Mouse (Mus musculus): ENCODE results near the gene Snx14. TPM values are rescaled to one million over a fixed set of nuclear protein-coding genes. Genes with fewer than 3 reads are reported as not detected.

Snx14 gene
- polyA plus RNA-seq, 1 experiment from 2014 or later = 35.2 TPM

DNA sequence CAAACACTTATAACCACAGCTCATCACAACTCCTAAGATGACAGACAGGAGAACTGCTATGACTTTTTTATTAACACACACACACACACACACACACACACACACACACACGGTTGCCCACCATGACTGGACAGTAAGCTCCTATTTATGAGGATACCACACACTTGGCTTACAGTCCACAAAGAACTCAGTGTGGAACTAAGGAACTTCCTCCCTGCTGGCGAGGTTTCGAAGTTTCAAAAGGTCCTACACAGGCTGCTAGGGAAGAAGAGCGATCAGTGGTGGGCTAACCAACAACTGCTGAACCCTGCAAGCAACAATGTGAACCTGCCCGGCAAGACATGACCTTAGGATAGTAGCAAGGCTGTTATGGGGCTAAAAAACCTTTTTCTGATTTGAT is 61.3 kb downstream of the Snx14 start:
- no peak overlapping the region for H3K27ac ChIP-seq
- no peaks in the 10 kb centered on the region for H3K27me3 ChIP-seq (replicated peaks)
- H3K9me3 ChIP-seq = no peaks in the 10 kb centered on the region
- no peaks in the 10 kb centered on the region for H3K36me3 ChIP-seq
- 88% methylated on average over 5 of the region's 5 CpGs for WGBS
- no peak for ATAC-seq
- H3K4me1 ChIP-seq (replicated peaks) = no peaks in the 10 kb centered on the region
- no peak overlapping the region for H3K4me3 ChIP-seq (replicated peaks)
- H3K9ac ChIP-seq = no peak overlapping the region
- H3K4me2 ChIP-seq (replicated peaks) = no peak overlapping the region

DNA sequence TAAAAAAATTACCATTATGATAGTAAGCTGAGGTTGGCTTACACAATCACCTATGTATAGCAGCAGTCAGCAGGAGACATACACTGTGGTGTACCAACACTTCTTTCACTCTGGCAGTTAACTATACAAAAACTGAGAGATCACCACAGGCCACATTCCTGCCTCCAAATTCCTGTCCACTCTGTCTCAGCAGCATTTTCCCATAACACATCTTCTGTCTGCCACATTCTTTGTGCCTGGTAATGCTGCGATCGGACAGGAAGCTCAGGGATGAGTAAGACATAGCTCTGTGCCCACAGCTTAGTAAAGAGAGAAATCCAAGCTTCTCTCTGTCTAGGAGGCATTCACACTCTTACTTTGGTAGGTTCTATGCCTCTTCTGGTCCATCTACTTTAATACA is 65.8 kb downstream of the Snx14 start:
- Histone ChIP-seq H3K4me2 (replicated peaks) (no peak overlapping the region), H3K27ac (no peak overlapping the region), H3K9ac (no peak overlapping the region), H3K4me1 (replicated peaks) (no peaks in the 10 kb centered on the region), H3K4me3 (replicated peaks) (no peak overlapping the region), H3K27me3 (replicated peaks) (no peaks in the 10 kb centered on the region), H3K9me3 (no peaks in the 10 kb centered on the region), H3K36me3 (no peaks in the 10 kb centered on the region)
- WGBS = 83% methylated on average over 2 of the region's 2 CpGs
- ATAC-seq = no peak

DNA sequence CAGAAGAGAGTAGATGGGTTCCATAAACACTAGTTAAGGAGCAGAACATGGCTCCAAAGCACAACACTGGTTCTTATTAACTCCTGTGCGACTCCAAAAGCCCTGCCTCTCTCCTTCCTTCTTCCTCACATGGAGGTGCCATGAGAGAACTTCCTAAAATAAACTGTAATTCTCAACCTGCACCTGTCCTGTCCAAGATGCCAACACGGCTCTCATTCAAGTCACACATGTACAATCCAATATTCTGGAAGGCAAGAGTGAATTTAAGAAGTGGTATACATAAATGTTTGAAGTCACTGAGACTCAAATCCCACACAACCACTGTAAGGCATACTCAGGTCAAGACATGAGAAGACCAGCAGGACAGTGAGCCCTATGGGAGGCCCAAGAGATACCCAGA is 67.6 kb downstream of the Snx14 start:
- H3K9me3 ChIP-seq = no peaks in the 10 kb centered on the region
- WGBS = 86% methylated on average over 2 of the region's 2 CpGs
- ATAC-seq = no peak

DNA sequence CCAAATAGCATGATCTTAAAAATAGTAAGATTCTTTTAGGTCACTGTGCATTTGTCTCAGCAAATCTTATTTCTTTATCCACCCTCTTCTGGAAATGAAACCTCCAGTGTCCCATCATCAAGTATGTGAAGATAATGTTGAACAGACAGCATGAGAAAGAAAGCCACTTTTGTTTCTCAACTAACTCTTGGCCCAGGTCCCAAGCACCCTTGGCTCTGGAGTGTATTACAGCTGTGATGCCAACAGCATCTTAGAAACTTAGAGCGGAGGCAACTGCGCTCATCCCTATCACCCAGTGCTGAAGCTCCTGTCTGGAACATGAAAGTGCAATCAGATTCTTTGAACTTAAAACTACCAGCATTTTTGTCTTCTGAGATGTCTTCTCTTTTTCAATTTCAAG is 69.1 kb downstream of the Snx14 start:
- Histone ChIP-seq H3K36me3 (no peaks in the 10 kb centered on the region), H3K9me3 (no peaks in the 10 kb centered on the region), H3K4me3 (replicated peaks) (no peak overlapping the region), H3K4me2 (replicated peaks) (no peak overlapping the region), H3K4me1 (replicated peaks) (no peaks in the 10 kb centered on the region), H3K9ac (no peak overlapping the region), H3K27me3 (replicated peaks) (no peaks in the 10 kb centered on the region), H3K27ac (no peak overlapping the region)
- no peak for ATAC-seq
- whole genome bisulfite sequencing = 89% methylated on average over 2 of the region's 2 CpGs

More for the DNA sequence above, 67.6 kb downstream of the Snx14 start:
- H3K27ac ChIP-seq = no peak overlapping the region
- H3K4me3 ChIP-seq (replicated peaks) = no peak overlapping the region
- H3K27me3 ChIP-seq (replicated peaks) = no peaks in the 10 kb centered on the region
- H3K9ac ChIP-seq = no peak overlapping the region
- H3K4me2 ChIP-seq (replicated peaks) = no peak overlapping the region
- H3K4me1 ChIP-seq (replicated peaks) = no peaks in the 10 kb centered on the region
- H3K36me3 ChIP-seq = no peaks in the 10 kb centered on the region

DNA sequence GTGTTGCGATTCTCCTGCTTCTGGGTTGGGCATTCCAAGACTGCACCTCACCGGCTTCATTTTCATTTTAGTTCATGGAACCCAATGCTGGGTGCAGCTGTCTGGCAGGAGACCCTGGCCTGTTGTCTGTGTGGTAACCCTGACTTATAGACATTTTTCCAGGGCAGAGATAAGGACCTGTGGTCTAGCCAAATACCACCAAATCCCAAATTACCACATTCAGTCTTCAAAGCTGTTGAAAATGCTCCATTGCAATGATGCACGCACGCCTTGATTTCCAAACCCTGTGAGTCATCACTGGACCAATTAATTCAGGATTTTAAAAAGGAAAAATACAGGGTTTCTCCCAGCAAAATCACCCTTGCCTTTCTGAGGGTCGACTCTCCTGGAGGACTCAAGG is 70.3 kb downstream of the Snx14 start:
- H3K4me3 ChIP-seq (replicated peaks) = no peak overlapping the region
- no peak overlapping the region for H3K9ac ChIP-seq
- H3K27ac ChIP-seq = no peak overlapping the region
- H3K27me3 ChIP-seq (replicated peaks) = no peaks in the 10 kb centered on the region
- H3K9me3 ChIP-seq = no peaks in the 10 kb centered on the region
- H3K4me1 ChIP-seq (replicated peaks) = no peaks in the 10 kb centered on the region
- H3K4me2 ChIP-seq (replicated peaks) = no peak overlapping the region
- no peaks in the 10 kb centered on the region for H3K36me3 ChIP-seq
- 93% methylated on average over 5 of the region's 5 CpGs for WGBS
- no peak for ATAC-seq

DNA sequence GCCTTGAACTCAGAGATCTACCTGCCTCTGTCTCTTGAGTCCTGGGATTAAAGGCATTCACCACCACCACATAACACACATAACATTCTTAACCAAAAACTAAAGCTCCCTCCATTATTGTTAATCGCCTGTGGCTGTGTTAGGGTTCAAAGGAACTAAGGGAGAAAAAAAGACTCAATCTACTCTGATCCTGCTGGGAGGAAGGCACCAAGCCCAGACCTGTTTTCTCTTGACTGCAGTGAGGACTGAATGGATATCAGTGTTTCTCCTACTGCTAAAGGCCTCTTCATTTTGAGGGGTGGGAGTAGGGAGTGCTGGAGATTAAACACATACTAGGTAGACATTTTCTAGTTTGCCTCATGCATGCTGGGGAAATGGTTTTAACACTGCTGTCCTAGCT is 71.0 kb downstream of the Snx14 start:
- ATAC-seq = no peak

DNA sequence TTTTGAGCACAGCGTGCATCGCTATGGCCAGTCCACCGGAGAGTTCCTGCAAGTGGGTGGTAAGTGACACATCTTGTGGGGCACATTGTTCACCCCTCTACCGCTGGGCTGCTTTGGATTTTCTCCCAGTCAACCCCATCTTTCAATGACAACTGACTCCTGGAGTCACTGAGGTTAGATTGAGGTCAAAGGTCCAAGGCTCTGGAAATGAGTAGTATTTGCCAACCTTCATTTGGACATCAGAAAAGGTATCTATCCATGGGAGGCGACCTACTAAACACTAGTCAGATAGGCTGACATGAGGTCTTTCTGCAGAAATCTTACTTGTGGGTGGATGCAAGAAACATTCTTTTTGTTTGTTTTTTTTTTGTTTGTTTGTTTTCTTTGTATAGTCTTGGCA is 71.4 kb downstream of the Snx14 start:
- Histone ChIP-seq H3K4me2 (replicated peaks) (no peak overlapping the region), H3K27me3 (replicated peaks) (no peaks in the 10 kb centered on the region), H3K9ac (no peak overlapping the region), H3K9me3 (no peaks in the 10 kb centered on the region), H3K36me3 (no peaks in the 10 kb centered on the region), H3K4me1 (replicated peaks) (no peaks in the 10 kb centered on the region), H3K27ac (no peak overlapping the region), H3K4me3 (replicated peaks) (no peak overlapping the region)
- ATAC-seq = no peak
- WGBS = 85% methylated on average over 5 of the region's 5 CpGs

More for the DNA sequence above, 71.0 kb downstream of the Snx14 start:
- H3K27me3 ChIP-seq (replicated peaks) = no peaks in the 10 kb centered on the region
- H3K4me3 ChIP-seq (replicated peaks) = no peak overlapping the region
- H3K9me3 ChIP-seq = no peaks in the 10 kb centered on the region
- H3K9ac ChIP-seq = no peak overlapping the region
- no peak overlapping the region for H3K4me2 ChIP-seq (replicated peaks)
- no peak overlapping the region for H3K27ac ChIP-seq
- H3K4me1 ChIP-seq (replicated peaks) = no peaks in the 10 kb centered on the region
- no peaks in the 10 kb centered on the region for H3K36me3 ChIP-seq
- 82% methylated on average over 1 of the region's 1 CpGs for WGBS

DNA sequence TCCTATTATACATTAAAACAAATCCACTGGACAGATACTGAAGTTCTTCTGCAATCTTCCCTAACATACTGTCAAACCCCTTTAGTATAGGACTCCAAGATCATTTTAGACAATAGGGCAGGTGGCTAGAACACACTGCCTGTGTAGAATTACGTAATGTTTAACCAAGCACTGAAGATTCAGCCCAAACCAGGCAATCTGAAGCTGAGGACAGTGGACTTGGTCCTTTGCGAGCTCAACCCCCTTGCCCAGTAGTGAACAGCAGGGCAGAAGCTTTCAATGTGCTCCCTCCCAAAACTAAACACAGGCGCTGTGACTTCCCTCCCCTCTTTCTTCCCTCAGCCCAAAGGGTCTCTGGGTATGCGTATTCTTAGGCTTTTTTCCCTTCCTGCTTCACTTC is 71.9 kb downstream of the Snx14 start:
- no peaks in the 10 kb centered on the region for H3K4me1 ChIP-seq (replicated peaks)
- WGBS = 81% methylated on average over 4 of the region's 4 CpGs
- no peak for ATAC-seq
- no peaks in the 10 kb centered on the region for H3K27me3 ChIP-seq (replicated peaks)
- no peak overlapping the region for H3K9ac ChIP-seq
- no peak overlapping the region for H3K4me3 ChIP-seq (replicated peaks)
- no peak overlapping the region for H3K27ac ChIP-seq
- no peak overlapping the region for H3K4me2 ChIP-seq (replicated peaks)
- H3K36me3 ChIP-seq = no peaks in the 10 kb centered on the region
- H3K9me3 ChIP-seq = no peaks in the 10 kb centered on the region

DNA sequence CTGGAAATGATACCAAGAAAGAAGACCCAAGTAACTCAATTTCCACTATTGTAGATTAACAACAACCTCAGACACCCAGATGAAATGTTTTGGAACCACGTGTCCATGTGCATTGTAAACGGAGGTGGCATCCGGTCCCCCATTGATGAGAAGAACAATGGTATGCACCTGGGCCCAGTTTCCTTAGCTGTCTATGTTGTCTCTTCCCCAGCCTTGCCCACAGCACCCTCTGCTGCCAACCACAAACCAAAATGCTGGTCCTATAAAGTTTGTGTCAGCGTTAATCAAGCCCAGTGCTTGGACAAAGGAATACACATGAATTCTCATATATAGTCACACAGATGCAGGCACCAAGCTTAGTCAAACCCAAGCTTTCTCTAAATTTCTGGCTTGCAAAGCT is 72.5 kb downstream of the Snx14 start:
- no peaks in the 10 kb centered on the region for H3K27me3 ChIP-seq (replicated peaks)
- no peak overlapping the region for H3K4me3 ChIP-seq (replicated peaks)
- H3K4me1 ChIP-seq (replicated peaks) = no peaks in the 10 kb centered on the region
- H3K36me3 ChIP-seq = no peaks in the 10 kb centered on the region
- H3K4me2 ChIP-seq (replicated peaks) = no peak overlapping the region
- 88% methylated on average over 4 of the region's 4 CpGs for whole genome bisulfite sequencing
- no peak overlapping the region for H3K9ac ChIP-seq
- no peak overlapping the region for H3K27ac ChIP-seq
- no peak for ATAC-seq
- H3K9me3 ChIP-seq = no peaks in the 10 kb centered on the region

DNA sequence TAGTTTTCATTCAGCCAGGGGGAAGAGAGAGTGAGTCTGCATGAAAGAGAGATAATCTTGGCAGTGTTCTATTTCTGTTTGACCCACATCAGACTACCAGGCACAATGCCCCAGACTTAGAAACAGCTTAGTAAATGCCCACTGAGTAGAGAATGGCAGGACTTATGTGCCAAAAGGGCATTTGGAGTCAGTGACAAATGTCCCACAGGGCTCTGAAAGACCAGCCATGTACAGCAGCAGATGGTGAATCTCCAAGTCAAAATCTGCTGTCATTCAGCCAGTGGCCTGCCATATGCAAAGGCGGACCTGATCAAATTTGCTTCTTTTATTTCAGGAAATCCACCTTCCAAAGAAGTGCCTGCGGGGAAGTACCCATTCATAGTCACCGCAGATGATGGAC is 75.7 kb downstream of the Snx14 start:
- no peak for ATAC-seq
- 91% methylated on average over 3 of the region's 3 CpGs for WGBS
- H3K4me1 ChIP-seq (replicated peaks) = no peaks in the 10 kb centered on the region

DNA sequence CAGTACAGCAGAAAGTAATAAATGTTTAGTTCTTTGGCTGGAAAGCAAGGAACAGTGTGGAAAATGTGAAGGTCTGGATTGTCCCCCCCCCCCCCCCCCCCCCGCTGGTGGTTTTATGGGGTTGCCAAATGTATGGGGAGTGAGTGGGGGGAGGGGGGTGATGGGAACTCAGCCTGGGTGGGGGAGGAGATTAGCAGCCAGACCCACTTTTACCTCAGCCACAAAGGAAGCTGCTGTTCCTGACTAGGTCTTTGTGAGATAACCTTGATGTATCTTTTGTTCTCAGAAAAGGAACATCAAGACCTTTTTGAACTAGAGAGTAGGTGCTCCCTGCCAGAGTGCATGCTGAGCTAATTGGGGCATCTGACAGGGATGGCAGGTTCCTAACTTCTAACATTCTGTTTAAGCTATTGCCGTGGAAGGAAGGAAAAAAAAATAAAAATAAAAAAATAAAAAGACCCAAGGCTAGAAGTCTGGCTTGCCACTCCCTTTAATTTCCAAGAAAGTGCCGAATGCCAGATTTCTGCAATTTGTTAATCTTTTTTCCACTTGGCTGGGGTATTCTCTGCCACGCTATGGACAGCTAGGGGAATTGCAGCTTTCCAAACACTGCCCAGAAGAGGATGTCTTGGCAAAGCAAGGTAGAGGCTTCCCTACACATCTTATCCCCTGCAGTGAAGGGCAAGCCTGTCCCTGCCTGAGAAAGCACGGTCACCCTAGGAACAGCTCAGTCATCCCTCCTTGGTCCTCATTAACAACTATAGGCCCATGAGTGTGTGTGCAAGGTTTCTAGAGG is 76.5 kb downstream of the Snx14 start:
- Histone ChIP-seq H3K4me3 (replicated peaks) (no peak overlapping the region), H3K27ac (no peak overlapping the region), H3K36me3 (no peaks in the 10 kb centered on the region), H3K4me1 (replicated peaks) (no peaks in the 10 kb centered on the region), H3K4me2 (replicated peaks) (no peak overlapping the region), H3K9ac (no peak overlapping the region), H3K9me3 (no peaks in the 10 kb centered on the region), H3K27me3 (replicated peaks) (no peaks in the 10 kb centered on the region)
- WGBS = 28% methylated on average over 5 of the region's 5 CpGs
- ATAC-seq = no peak

More for the DNA sequence above, 75.7 kb downstream of the Snx14 start:
- H3K27ac ChIP-seq = no peak overlapping the region
- H3K4me3 ChIP-seq (replicated peaks) = no peak overlapping the region
- H3K9ac ChIP-seq = no peak overlapping the region
- H3K36me3 ChIP-seq = no peaks in the 10 kb centered on the region
- no peaks in the 10 kb centered on the region for H3K27me3 ChIP-seq (replicated peaks)
- H3K4me2 ChIP-seq (replicated peaks) = no peak overlapping the region
- H3K9me3 ChIP-seq = no peaks in the 10 kb centered on the region

DNA sequence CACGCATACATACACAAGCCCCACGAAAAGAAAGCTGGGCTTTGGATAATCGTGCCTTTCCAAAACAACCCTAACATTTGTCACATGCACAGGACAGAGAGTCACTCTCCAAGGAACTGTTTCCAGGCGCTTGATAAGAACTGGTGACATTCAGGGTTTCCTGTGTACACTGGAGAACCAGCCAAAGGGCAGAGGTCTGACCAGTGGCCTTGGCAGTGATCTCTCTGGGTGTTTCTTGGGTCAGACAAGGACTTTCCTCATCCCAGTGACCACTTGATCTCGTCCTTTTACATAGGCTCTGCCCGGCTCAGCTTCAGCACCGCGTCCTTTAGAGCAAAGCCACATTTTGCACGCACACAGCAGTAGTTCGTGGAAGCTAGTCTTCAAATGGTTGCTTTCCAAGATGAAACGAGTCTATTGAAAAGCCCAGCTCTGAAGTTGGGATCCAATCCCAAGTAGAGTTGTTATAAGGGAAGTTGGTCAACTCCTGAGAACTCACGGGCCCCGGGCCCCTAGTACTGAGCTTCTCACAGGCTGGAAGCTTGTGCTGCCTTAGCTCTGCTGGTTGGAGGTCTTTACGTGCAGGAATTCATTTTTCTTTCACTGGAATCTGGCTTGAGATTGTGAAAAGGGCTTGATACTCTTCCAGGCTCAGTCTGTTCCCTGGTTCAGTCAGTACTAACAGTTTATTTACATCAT is 77.4 kb downstream of the Snx14 start:
- Histone ChIP-seq H3K4me2 (replicated peaks) (no peak overlapping the region), H3K27ac (no peak overlapping the region), H3K9me3 (no peaks in the 10 kb centered on the region), H3K4me3 (replicated peaks) (no peak overlapping the region), H3K36me3 (no peaks in the 10 kb centered on the region), H3K27me3 (replicated peaks) (no peaks in the 10 kb centered on the region), H3K4me1 (replicated peaks) (no peaks in the 10 kb centered on the region), H3K9ac (no peak overlapping the region)
- WGBS = 78% methylated on average over 14 of the region's 14 CpGs
- no peak for ATAC-seq

DNA sequence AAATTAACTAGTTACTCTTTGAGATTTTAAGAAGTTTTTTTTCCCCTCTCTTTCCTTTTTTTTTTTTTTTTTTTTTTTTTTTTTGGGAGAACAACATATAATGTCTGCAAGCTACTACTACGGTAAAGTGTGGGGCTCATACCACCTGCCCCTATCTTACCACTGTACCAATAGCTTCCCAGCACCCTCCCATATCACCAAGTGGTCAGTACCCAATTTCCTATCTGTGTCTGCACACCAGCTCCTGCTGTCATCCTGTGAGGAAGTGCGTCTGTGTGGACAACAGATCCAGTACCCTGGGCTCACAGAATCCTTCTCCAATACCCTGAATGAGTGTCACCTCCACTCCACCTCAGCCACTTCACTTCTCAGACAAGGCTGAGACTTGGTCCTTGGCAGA is 79.6 kb downstream of the Snx14 start:
- no peaks in the 10 kb centered on the region for H3K9me3 ChIP-seq
- H3K4me1 ChIP-seq (replicated peaks) = no peaks in the 10 kb centered on the region
- 78% methylated on average over 2 of the region's 2 CpGs for WGBS
- no peaks in the 10 kb centered on the region for H3K36me3 ChIP-seq
- H3K27ac ChIP-seq = no peak overlapping the region
- H3K9ac ChIP-seq = no peak overlapping the region
- no peak overlapping the region for H3K4me3 ChIP-seq (replicated peaks)
- H3K4me2 ChIP-seq (replicated peaks) = no peak overlapping the region
- no peaks in the 10 kb centered on the region for H3K27me3 ChIP-seq (replicated peaks)
- no peak for ATAC-seq

Data from intestine, embryonic 15.5 days (tissue).